Mouse (Mus musculus): Measurements from ENCODE around the gene Gm156. TPM values are rescaled to one million over a fixed set of nuclear protein-coding genes. Genes with fewer than 3 reads are reported as not detected.

Gm156 gene
- not detected in 2 replicates for polyA plus RNA-seq (2012)

DNA sequence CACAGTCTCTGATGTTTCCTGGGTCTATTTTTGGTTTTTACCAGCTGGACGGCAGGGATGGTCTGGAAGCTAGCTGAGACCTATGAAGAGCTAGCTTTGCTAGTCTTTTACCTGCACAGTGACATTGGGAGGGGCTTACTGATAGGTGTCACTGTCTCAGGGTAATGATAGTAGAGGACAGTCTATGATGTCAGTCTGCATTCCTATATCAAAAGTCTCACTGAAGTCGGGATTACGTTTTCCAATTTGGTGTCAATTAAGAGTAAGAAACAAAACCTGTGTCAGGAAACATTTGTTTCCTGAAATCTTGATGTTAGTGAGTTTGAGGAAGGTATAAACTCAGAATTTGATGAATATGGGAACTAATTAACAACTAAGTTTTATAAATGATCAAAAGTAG, at the start of gene Gm156:
TSS of gene Gm156 (minus strand) at position 101 of the 400 bp plus-strand sequence.

DNA sequence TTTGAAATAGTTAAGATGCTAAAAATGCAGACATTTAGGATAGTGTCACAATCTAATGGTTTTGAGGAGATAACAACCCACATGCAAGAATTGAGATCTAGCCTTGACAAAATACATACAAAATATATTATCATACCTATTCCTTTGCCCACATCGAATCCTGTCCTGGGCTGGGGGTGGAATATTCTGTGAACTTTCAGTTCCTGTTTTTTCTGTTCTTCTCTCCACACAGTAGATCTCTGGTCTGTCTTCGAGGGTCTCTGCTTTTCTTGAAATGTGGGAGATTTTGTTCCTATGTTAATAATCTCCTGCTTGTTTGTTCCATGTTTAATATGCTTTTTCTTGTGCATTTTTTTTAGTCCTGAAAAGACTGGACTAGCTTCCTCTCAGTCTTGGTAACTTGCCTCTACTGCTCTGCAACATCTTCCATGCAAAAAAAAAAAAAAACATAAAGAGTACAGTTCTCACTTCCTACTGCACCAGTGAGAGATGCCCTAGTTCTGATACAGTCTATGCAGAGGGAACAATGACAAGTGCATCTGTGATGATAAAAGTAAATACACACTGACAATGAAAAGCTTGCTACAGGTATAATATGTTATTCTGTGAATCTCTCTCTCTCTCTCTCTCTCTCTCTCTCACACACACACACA, 43.9 kb downstream of the Gm156 start, which contains the start of gene Klri2:
TSS of gene Klri2 (minus strand) at position 416 of the 653 bp plus-strand sequence.

DNA sequence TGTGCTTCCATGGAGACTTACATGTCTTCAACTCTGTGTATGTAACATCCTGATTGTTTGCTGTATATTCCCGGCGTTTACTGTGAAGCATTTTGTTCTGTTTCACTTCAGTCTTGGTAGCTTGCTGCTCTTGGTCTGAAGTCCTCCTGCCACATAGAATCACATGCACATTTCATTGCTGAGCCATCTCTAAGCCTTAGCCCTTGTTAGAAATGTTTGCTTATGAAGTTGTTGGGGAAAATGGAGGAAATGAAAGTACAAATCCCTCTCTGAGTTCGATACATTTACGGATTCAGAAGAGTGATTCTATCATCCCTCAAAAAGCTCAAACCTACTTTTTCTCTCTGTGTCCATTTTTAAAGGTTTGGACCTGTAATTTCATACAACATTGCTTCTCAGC, 67.0 kb downstream of the Gm156 start, which contains the start of gene Klri1:
TSS of gene Klri1 (minus strand) at position 101 of the 400 bp plus-strand sequence.

Other genes starting within 250 kb of the Gm156 start
- gene Klre1, start 206.4 kb downstream of the Gm156 start, polyA plus RNA-seq (2012): 0.05 TPM in 1 of 2 replicates, not detected in the other
- gene Klrd1, start 192.5 kb downstream of the Gm156 start, polyA plus RNA-seq (2012): 0.19 and 0.37 TPM in 2 replicates
- 0.39 and 0.74 TPM in 2 replicates for gene Klrk1, start 160.4 kb downstream of the Gm156 start, polyA plus RNA-seq (2012)
- gene Klrc3, start 140.9 kb downstream of the Gm156 start, polyA plus RNA-seq (2012): 0.24 TPM in 1 of 2 replicates, not detected in the other
- 0.11 TPM in 1 of 2 replicates, not detected in the other for gene Klrc2, start 123.6 kb downstream of the Gm156 start, polyA plus RNA-seq (2012)
- gene Klrc1, start 105.3 kb downstream of the Gm156 start, polyA plus RNA-seq (2012): 0.23 and 1.00 TPM in 2 replicates
- not detected in 2 replicates for gene Klri1, start 67.1 kb downstream of the Gm156 start, polyA plus RNA-seq (2012)
- gene Klri2, start 43.8 kb downstream of the Gm156 start, polyA plus RNA-seq (2012): 0.01 and 0.03 TPM in 2 replicates
- not detected in 2 replicates for gene Gm17631, start 78.4 kb upstream of the Gm156 start, polyA plus RNA-seq (2012)
- 0.07 TPM in 1 of 2 replicates, not detected in the other for gene Klra17, start 92.4 kb upstream of the Gm156 start, polyA plus RNA-seq (2012)
- gene Klra5, start 133.4 kb upstream of the Gm156 start, polyA plus RNA-seq (2012): not detected in 2 replicates
- not detected in 2 replicates for gene Klra6, start 242.7 kb upstream of the Gm156 start, polyA plus RNA-seq (2012)